Mouse (Mus musculus): ENCODE measurements around the gene Pbx1.

Gene Pbx1

GRCm38 (mm10) chr1:168135545-168135944, 296.5 kb downstream of the Pbx1 start:
- DNase-seq: no peak

GRCm38 (mm10) chr1:168133696-168134095, 298.4 kb downstream of the Pbx1 start:
- no peak for DNase-seq

- no peak for DNase-seq
These were observed 304.1 kb downstream of the Pbx1 start for GRCm38 (mm10) chr1:168128004-168128403.

- DNase-seq: no peak
These were observed 307.2 kb downstream of the Pbx1 start for GRCm38 (mm10) chr1:168124643-168125490.

GRCm38 (mm10) chr1:168118077-168118476, 314.0 kb downstream of the Pbx1 start:
- no peak for DNase-seq

GRCm38 (mm10) chr1:168117367-168117766, 314.7 kb downstream of the Pbx1 start:
- no peak for DNase-seq

GRCm38 (mm10) chr1:168109797-168110196, 322.3 kb downstream of the Pbx1 start:
- no peak for DNase-seq

- no peak for DNase-seq
These were observed 328.2 kb downstream of the Pbx1 start for GRCm38 (mm10) chr1:168103821-168104220.

GRCm38 (mm10) chr1:168101514-168101913, 330.6 kb downstream of the Pbx1 start:
- DNase-seq: no peak

- DNase-seq: no peak
These were observed 333.3 kb downstream of the Pbx1 start for GRCm38 (mm10) chr1:168098806-168099205.

- no peak for DNase-seq
These were observed 337.4 kb downstream of the Pbx1 start for GRCm38 (mm10) chr1:168094671-168095070.

GRCm38 (mm10) chr1:168093044-168093443, 339.0 kb downstream of the Pbx1 start:
- DNase-seq: peak; percentile 12

GRCm38 (mm10) chr1:168091627-168092026, 340.4 kb downstream of the Pbx1 start:
- no peak for DNase-seq

- DNase-seq: no peak
These were observed 343.4 kb downstream of the Pbx1 start for GRCm38 (mm10) chr1:168088680-168089079.

GRCm38 (mm10) chr1:168079394-168079767, 352.7 kb downstream of the Pbx1 start:
- DNase-seq: no peak

GRCm38 (mm10) chr1:168078746-168079393, 353.2 kb downstream of the Pbx1 start:
- no peak for DNase-seq

GRCm38 (mm10) chr1:168071974-168072373, 360.1 kb downstream of the Pbx1 start:
- no peak for DNase-seq

GRCm38 (mm10) chr1:168070273-168070910, 361.7 kb downstream of the Pbx1 start:
- DNase-seq: no peak

GRCm38 (mm10) chr1:168069740-168070139, 362.3 kb downstream of the Pbx1 start:
- DNase-seq: no peak

Measured in cerebellum, adult 9-10 months (tissue).